Mouse (Mus musculus): ENCODE measurements around the gene Magi2. TPM values are rescaled to one million over a fixed set of nuclear protein-coding genes. Genes with fewer than 3 reads are reported as not detected.

Magi2 gene
- polyA plus RNA-seq, 1 experiment from 2014 or later: 6.1 TPM

DNA sequence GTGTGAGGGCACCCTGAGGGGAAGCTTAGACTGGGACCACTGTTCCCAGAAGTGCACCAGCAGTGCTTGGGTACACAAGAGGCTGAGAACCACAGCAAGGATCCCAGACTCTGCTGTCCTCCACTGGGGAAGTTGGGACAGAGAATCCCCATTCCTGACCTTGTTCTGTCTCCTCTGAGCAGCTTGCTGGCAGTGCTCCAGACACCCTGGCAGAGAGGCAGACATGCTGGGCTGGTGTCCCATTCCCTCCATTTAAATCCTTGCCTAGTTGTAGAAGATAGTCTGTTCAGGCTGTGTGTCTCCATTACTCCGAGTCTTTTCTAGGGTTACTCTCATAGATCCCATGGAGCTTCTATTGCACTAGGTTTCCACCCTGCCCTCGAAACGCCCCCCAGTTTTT lies 256.1 kb downstream of the Magi2 start:
- Histone ChIP-seq H3K9me3 (ENCODE audit: control insufficient read depth, low read length) (no peaks in the 10 kb centered on the region), H3K4me1 (ENCODE audit: control insufficient read depth, insufficient read depth, low read length) (no peaks in the 10 kb centered on the region), H3K4me3 (ENCODE audit: low read depth, low read length) (no peak overlapping the region), H3K4me2 (ENCODE audit: low read depth) (no peak overlapping the region), H3K27ac (ENCODE audit: low read depth, low read length) (no peak overlapping the region), H3K9ac (ENCODE audit: low read length) (no peak overlapping the region), H3K27me3 (ENCODE audit: control insufficient read depth, insufficient read depth, low read length) (no peaks in the 10 kb centered on the region), H3K36me3 (ENCODE audit: control insufficient read depth, insufficient read depth, low read length) (no peaks in the 10 kb centered on the region)
- DNase-seq (ENCODE audit: low spot score): no peak
- ATAC-seq (ENCODE audit: insufficient read depth, low FRiP score, low TSS enrichment): no peak
- 91% methylated on average over 3 of the region's 3 CpGs for WGBS

GRCm38 (mm10) chr5:19487947-19488346 lies 261.1 kb downstream of the Magi2 start:
- no peak for ATAC-seq (ENCODE audit: insufficient read depth, low FRiP score, low TSS enrichment)
- Histone ChIP-seq H3K4me3 (ENCODE audit: low read depth, low read length) (no peak overlapping the region), H3K4me1 (ENCODE audit: control insufficient read depth, insufficient read depth, low read length) (no peaks in the 10 kb centered on the region), H3K36me3 (ENCODE audit: control insufficient read depth, insufficient read depth, low read length) (no peaks in the 10 kb centered on the region), H3K27ac (ENCODE audit: low read depth, low read length) (no peak overlapping the region), H3K27me3 (ENCODE audit: control insufficient read depth, insufficient read depth, low read length) (no peaks in the 10 kb centered on the region), H3K4me2 (ENCODE audit: low read depth) (no peak overlapping the region), H3K9ac (ENCODE audit: low read length) (no peak overlapping the region), H3K9me3 (ENCODE audit: control insufficient read depth, low read length) (no peaks in the 10 kb centered on the region)
- WGBS: 40% methylated on average over 7 of the region's 7 CpGs
- no peak for DNase-seq (ENCODE audit: low spot score)

DNA sequence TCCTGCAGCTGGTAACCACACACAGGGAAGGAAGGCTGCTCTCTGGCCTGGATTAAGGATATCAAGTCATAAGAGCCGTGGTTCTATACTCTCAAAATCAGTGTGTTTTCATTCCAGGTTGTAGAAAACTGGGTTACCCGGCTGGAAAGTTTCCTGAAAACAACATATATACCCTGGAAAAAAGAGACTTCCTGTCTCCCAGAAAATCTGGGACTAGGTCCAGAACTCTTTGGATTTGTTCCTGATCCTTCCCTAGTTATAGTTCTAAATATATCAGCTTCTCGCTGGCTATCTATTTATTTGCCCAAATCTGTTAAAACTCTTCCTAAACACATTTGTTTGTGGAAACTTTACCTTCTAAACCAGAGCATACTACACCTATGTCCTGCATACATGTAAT lies 274.2 kb downstream of the Magi2 start:
- Histone ChIP-seq H3K27me3 (ENCODE audit: control insufficient read depth, insufficient read depth, low read length) (no peaks in the 10 kb centered on the region), H3K4me2 (ENCODE audit: low read depth) (no peak overlapping the region), H3K9me3 (ENCODE audit: control insufficient read depth, low read length) (no peaks in the 10 kb centered on the region), H3K4me3 (ENCODE audit: low read depth, low read length) (no peak overlapping the region), H3K9ac (ENCODE audit: low read length) (no peak overlapping the region), H3K27ac (ENCODE audit: low read depth, low read length) (no peak overlapping the region), H3K36me3 (ENCODE audit: control insufficient read depth, insufficient read depth, low read length) (no peaks in the 10 kb centered on the region), H3K4me1 (ENCODE audit: control insufficient read depth, insufficient read depth, low read length) (no peaks in the 10 kb centered on the region)
- ATAC-seq (ENCODE audit: insufficient read depth, low FRiP score, low TSS enrichment): no peak
- no peak for DNase-seq (ENCODE audit: low spot score)
- 91% methylated on average over 3 of the region's 3 CpGs for WGBS

DNA sequence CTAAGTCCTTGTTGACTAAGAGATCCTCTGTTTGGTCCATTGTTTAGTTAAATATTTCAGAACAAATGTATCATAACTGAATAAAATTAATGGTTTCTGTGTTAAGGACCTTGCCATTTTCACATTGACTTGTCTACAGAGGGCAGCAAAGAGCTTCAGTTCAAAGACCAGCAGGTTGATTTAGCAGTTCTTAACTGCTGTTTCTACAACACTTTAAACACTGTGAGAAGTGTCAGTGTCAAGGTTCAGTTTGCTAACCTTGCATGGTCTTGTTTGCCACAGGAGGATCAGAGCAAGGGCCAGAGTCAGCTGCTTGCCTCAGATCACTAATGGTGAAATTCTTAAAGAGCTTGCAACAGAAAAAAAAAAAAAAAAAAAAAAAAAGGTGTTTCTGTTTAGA lies 295.3 kb downstream of the Magi2 start:
- no peak overlapping the region for H3K9ac ChIP-seq (ENCODE audit: low read length)
- no peak overlapping the region for H3K27ac ChIP-seq (ENCODE audit: low read depth, low read length)
- no peaks in the 10 kb centered on the region for H3K9me3 ChIP-seq (ENCODE audit: control insufficient read depth, low read length)
- H3K27me3 ChIP-seq (ENCODE audit: control insufficient read depth, insufficient read depth, low read length): no peaks in the 10 kb centered on the region
- no peak overlapping the region for H3K4me3 ChIP-seq (ENCODE audit: low read depth, low read length)
- DNase-seq (ENCODE audit: low spot score): peak; percentile 18
- H3K4me1 ChIP-seq (ENCODE audit: control insufficient read depth, insufficient read depth, low read length): no peaks in the 10 kb centered on the region
- no peaks in the 10 kb centered on the region for H3K36me3 ChIP-seq (ENCODE audit: control insufficient read depth, insufficient read depth, low read length)
- no peak overlapping the region for H3K4me2 ChIP-seq (ENCODE audit: low read depth)
- no peak for ATAC-seq (ENCODE audit: insufficient read depth, low FRiP score, low TSS enrichment)

DNA sequence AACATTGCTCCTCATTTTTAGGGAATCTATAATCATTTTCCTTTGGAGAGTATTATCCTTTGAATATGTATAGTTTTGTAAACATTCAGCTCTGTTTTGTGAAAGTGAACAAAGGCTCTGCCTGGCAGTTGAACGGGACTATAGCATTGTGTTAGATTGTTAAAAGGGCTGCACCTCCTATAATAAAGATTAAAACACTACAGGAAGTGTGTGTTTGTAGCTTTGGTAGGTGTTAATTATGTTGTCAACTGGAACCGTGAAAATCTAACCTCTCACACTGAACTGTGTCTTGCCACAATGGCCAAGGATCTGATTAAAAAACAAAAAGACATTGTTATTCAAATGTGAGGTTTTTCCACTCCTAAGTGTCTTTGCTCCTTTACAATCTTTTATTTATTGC lies 312.5 kb downstream of the Magi2 start:
- WGBS: 8% methylated on average over 2 of the region's 2 CpGs
- Histone ChIP-seq H3K9me3 (ENCODE audit: control insufficient read depth, low read length) (no peaks in the 10 kb centered on the region), H3K4me3 (ENCODE audit: low read depth, low read length) (no peak overlapping the region), H3K9ac (ENCODE audit: low read length) (no peak overlapping the region), H3K36me3 (ENCODE audit: control insufficient read depth, insufficient read depth, low read length) (no peaks in the 10 kb centered on the region), H3K27me3 (ENCODE audit: control insufficient read depth, insufficient read depth, low read length) (no peaks in the 10 kb centered on the region), H3K4me1 (ENCODE audit: control insufficient read depth, insufficient read depth, low read length) (no peaks in the 10 kb centered on the region), H3K4me2 (ENCODE audit: low read depth) (no peak overlapping the region), H3K27ac (ENCODE audit: low read depth, low read length) (no peak overlapping the region)
- ATAC-seq (ENCODE audit: insufficient read depth, low FRiP score, low TSS enrichment) (no peak), DNase-seq (ENCODE audit: low spot score) (no peak)

GRCm38 (mm10) chr5:19546424-19546823 lies 319.6 kb downstream of the Magi2 start:
- Histone ChIP-seq H3K27ac (ENCODE audit: low read depth, low read length) (no peak overlapping the region), H3K4me1 (ENCODE audit: control insufficient read depth, insufficient read depth, low read length) (no peaks in the 10 kb centered on the region), H3K4me2 (ENCODE audit: low read depth) (no peak overlapping the region), H3K4me3 (ENCODE audit: low read depth, low read length) (no peak overlapping the region), H3K9me3 (ENCODE audit: control insufficient read depth, low read length) (no peaks in the 10 kb centered on the region), H3K27me3 (ENCODE audit: control insufficient read depth, insufficient read depth, low read length) (no peaks in the 10 kb centered on the region), H3K9ac (ENCODE audit: low read length) (no peak overlapping the region), H3K36me3 (ENCODE audit: control insufficient read depth, insufficient read depth, low read length) (no peaks in the 10 kb centered on the region)
- ATAC-seq (ENCODE audit: insufficient read depth, low FRiP score, low TSS enrichment) (no peak), DNase-seq (ENCODE audit: low spot score) (no peak)
- 83% methylated on average over 4 of the region's 4 CpGs for WGBS

GRCm38 (mm10) chr5:19546900-19547299 lies 320.1 kb downstream of the Magi2 start:
- Histone ChIP-seq H3K4me2 (ENCODE audit: low read depth) (no peak overlapping the region), H3K27ac (ENCODE audit: low read depth, low read length) (no peak overlapping the region), H3K4me3 (ENCODE audit: low read depth, low read length) (no peak overlapping the region), H3K27me3 (ENCODE audit: control insufficient read depth, insufficient read depth, low read length) (no peaks in the 10 kb centered on the region), H3K9ac (ENCODE audit: low read length) (no peak overlapping the region), H3K4me1 (ENCODE audit: control insufficient read depth, insufficient read depth, low read length) (no peaks in the 10 kb centered on the region), H3K9me3 (ENCODE audit: control insufficient read depth, low read length) (no peaks in the 10 kb centered on the region), H3K36me3 (ENCODE audit: control insufficient read depth, insufficient read depth, low read length) (no peaks in the 10 kb centered on the region)
- ATAC-seq (ENCODE audit: insufficient read depth, low FRiP score, low TSS enrichment): no peak
- WGBS: 84% methylated on average over 2 of the region's 2 CpGs
- no peak for DNase-seq (ENCODE audit: low spot score)

DNA sequence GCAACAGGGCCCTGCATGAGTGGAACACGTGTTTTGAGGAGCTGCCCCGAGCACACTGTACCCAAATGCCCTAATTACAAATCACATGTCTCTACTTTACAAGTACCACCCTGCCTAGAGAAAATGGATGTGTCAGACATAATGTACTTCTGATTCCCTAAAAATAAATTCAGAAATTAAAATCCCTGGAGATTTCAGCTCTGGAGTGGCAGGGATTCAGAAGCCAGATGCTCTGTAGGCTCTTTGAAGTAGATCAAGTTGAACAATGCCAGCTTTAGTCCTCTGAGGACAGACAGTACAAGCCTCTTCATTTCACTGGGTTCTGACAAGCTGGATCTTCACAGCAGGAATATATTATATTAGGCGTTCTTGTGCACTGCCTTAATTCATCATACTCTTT lies 326.7 kb downstream of the Magi2 start:
- no peak overlapping the region for H3K4me2 ChIP-seq (ENCODE audit: low read depth)
- DNase-seq (ENCODE audit: low spot score): no peak
- H3K27ac ChIP-seq (ENCODE audit: low read depth, low read length): no peak overlapping the region
- 73% methylated on average over 3 of the region's 3 CpGs for WGBS
- no peaks in the 10 kb centered on the region for H3K9me3 ChIP-seq (ENCODE audit: control insufficient read depth, low read length)
- H3K36me3 ChIP-seq (ENCODE audit: control insufficient read depth, insufficient read depth, low read length): no peaks in the 10 kb centered on the region
- no peaks in the 10 kb centered on the region for H3K27me3 ChIP-seq (ENCODE audit: control insufficient read depth, insufficient read depth, low read length)
- H3K4me3 ChIP-seq (ENCODE audit: low read depth, low read length): no peak overlapping the region
- H3K4me1 ChIP-seq (ENCODE audit: control insufficient read depth, insufficient read depth, low read length): no peaks in the 10 kb centered on the region
- no peak for ATAC-seq (ENCODE audit: insufficient read depth, low FRiP score, low TSS enrichment)
- H3K9ac ChIP-seq (ENCODE audit: low read length): no peak overlapping the region

DNA sequence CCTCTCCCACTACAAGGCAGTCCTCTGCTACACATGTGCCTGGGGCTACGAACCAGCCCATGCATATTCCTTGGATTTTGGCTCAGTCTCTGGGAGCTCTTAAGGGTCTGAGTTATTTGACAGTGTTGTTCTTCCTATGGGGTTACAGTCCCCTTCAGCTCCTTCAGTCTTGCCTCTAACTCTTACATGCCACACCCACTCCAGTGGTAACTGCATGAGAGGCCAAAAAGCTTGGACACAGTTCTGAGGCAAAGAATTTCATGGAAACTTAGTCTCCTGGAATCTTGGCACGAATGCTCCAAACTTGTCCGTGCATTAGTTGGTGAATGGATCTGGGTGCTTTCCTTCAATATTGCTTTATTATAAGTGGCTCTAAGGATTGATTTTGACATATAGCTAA lies 338.8 kb downstream of the Magi2 start:
- Histone ChIP-seq H3K4me2 (ENCODE audit: low read depth) (no peak overlapping the region), H3K4me1 (ENCODE audit: control insufficient read depth, insufficient read depth, low read length) (no peaks in the 10 kb centered on the region), H3K27ac (ENCODE audit: low read depth, low read length) (no peak overlapping the region), H3K27me3 (ENCODE audit: control insufficient read depth, insufficient read depth, low read length) (no peaks in the 10 kb centered on the region), H3K4me3 (ENCODE audit: low read depth, low read length) (no peak overlapping the region), H3K9me3 (ENCODE audit: control insufficient read depth, low read length) (no peaks in the 10 kb centered on the region), H3K9ac (ENCODE audit: low read length) (no peak overlapping the region), H3K36me3 (ENCODE audit: control insufficient read depth, insufficient read depth, low read length) (no peaks in the 10 kb centered on the region)
- WGBS: 93% methylated on average over 3 of the region's 3 CpGs
- DNase-seq (ENCODE audit: low spot score) (no peak), ATAC-seq (ENCODE audit: insufficient read depth, low FRiP score, low TSS enrichment) (no peak)
